Mouse (Mus musculus): ENCODE results near the gene Xirp2.

GRCm38 (mm10) chr2:67544426-67544825, 98.6 kb downstream of the Xirp2 start:
- TF ChIP-seq CTCF (conservative IDR thresholded peaks at IDR 0.05; ENCODE audit: low read length) (no peak), POU5F1 (IDR thresholded peaks at IDR 0.05; ENCODE audit: borderline replicate concordance, low read length) (no peak)

Measured in E14TG2a.4 (cell line).